Mouse (Mus musculus) heart, adult 2 months (tissue): ENCODE results near the gene Actr10. TPM values are rescaled to one million over a fixed set of nuclear protein-coding genes. Genes with fewer than 3 reads are reported as not detected.

Source experiments
- DNase-seq, 2 experiments: peaks; one replicate each; pipeline ENCODE4 v3.0.0; 2021
- H3K27ac ChIP-seq: fragments of 200-600 bp; 2 replicates; pipeline ENCODE4 v1.8.1; 2022
- H3K27me3 ChIP-seq: fragments of 200-500 bp; 2 replicates; pipeline ENCODE4 v1.6.1; 2012; ENCODE audit warnings: mild to moderate bottlenecking, low read length, inconsistent platforms, mixed read lengths; ENCODE audit not compliant: control insufficient read depth, insufficient read depth
- H3K36me3 ChIP-seq: fragments of 200-500 bp; 2 replicates; pipeline ENCODE4 v1.6.1; 2012; ENCODE audit warnings: low read length, inconsistent platforms; ENCODE audit not compliant: control insufficient read depth, insufficient read depth
- H3K4me1 ChIP-seq: fragments of 200-500 bp; 2 replicates; pipeline ENCODE4 v1.6.1; 2011; ENCODE audit warnings: low read length; ENCODE audit not compliant: control insufficient read depth, insufficient read depth
- H3K4me3 ChIP-seq: fragments of 200-600 bp; 2 replicates; pipeline ENCODE4 v1.8.1; 2022
- H3K79me2 ChIP-seq: fragments of 200-500 bp; replicated peaks from 2 replicates; pipeline ENCODE4 v1.6.1; 2012; ENCODE audit warnings: mild to moderate bottlenecking, inconsistent platforms, low read length, moderate library complexity, mixed read lengths; ENCODE audit not compliant: control insufficient read depth, insufficient read depth
- H3K9ac ChIP-seq: fragments of 200-500 bp; 2 replicates; pipeline ENCODE4 v1.6.1; 2012; ENCODE audit warnings: low read depth, mild to moderate bottlenecking, control low read depth, inconsistent platforms, low read length, mixed read lengths
- CTCF ChIP-seq: fragments of 200-600 bp; IDR thresholded peaks from 2 replicates; pipeline ENCODE4 v1.8.1; 2022; ENCODE audit warnings: antibody characterized with exemption, mild to moderate bottlenecking, moderate library complexity
- EP300 ChIP-seq: fragments of 200-500 bp; IDR thresholded peaks from 2 replicates; pipeline ENCODE4 v1.6.1; 2011; ENCODE audit warnings: low read depth, low read length, control low read depth; ENCODE audit not compliant: insufficient read depth
- POLR2A ChIP-seq: fragments of 200-500 bp; IDR thresholded peaks from 2 replicates; pipeline ENCODE4 v1.6.1; 2011; ENCODE audit warnings: mild to moderate bottlenecking, low read depth, low read length, control low read depth; ENCODE audit not compliant: insufficient read depth
- WGBS: fragments of 180-500 bp; shearing (Covaris S2); methylation state at CpG from one replicate; pipeline ENCODE4 v1.1.7; 2018; 5-methylcytosine and 5-hydroxymethylcytosine counted together
- intact Hi-C: fragments of 180-260 bp; cut with DNase I; formaldehyde crosslinking; loops from one replicate; pipeline ENCODE4 v1.15.1; 2025
- polyA plus RNA-seq: library from polyadenylated mRNA; depleted of rRNA; stranded (reverse); fragments of >200 nt; gene quantifications from 2 replicates; pipeline ENCODE4 v1.2.3, GENCODE M21; 2012
- total RNA-seq, 2 experiments: library from RNA; stranded (reverse); gene quantifications; 2 replicates each; pipeline ENCODE4 v1.2.3; 2021

The Actr10 gene
- total and polyA plus RNA-seq, 3 experiments, result 30.0 to 134 (median 111) TPM

DNA sequence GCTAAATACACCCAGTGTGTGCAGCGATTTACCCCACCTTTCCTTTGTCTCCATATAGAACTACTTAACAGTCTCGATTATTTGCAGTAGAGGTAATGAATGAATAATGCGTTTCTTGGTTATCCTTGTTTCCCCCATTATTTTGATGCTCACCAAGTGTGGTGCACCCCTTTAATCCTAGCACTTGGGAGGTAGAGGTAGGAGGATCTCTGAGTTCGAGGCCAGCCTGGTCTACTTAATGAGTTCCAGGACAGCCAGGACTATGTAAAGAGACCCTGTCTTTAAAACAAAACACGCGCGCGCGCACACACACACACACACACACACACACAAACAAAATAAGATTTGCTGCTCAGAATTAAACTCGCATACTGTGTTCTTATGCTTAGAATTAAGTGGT lies 37.7 kb downstream of the Actr10 start:
- 9% methylated on average over 10 of the region's 10 CpGs for WGBS
- Histone ChIP-seq H3K4me1 (peaks cover 5% of the 10 kb centered on the region), H3K9ac (peak overlapping the region; percentile 95), H3K27ac (peak overlapping the region; percentile 98), H3K79me2 (peaks cover 1% of the 10 kb centered on the region; the same call in 1 of the 2 replicates), H3K27me3 (no peaks in the 10 kb centered on the region), H3K36me3 (peaks cover 12% of the 10 kb centered on the region), H3K4me3 (peak overlapping the region; percentile 100)
- no peak for DNase-seq
- intact Hi-C loops, result loop anchor here (1.0 kb wide), 1 partner anchor 40 kb away; the partner anchor contains the start of gene Arid4a
- no peak for TF ChIP-seq EP300
- no peak for TF ChIP-seq CTCF
- no peak for TF ChIP-seq POLR2A

- no peaks in the 10 kb centered on the region for H3K27me3 ChIP-seq
- peak overlapping the region; percentile 100 for H3K4me3 ChIP-seq
- peaks cover 1% of the 10 kb centered on the region; the same call in 1 of the 2 replicates for H3K79me2 ChIP-seq
- peaks cover 12% of the 10 kb centered on the region for H3K36me3 ChIP-seq
- peaks cover 5% of the 10 kb centered on the region for H3K4me1 ChIP-seq
- H3K27ac ChIP-seq, result no peak overlapping the region
- no peak overlapping the region for H3K9ac ChIP-seq
- intact Hi-C loops, result loop anchor here (1.0 kb wide), 1 partner anchor 39 kb away; the partner anchor contains the start of gene Arid4a
- DNase-seq, result no peak
- no peak for TF ChIP-seq EP300
- TF ChIP-seq CTCF, result no peak
- no peak for TF ChIP-seq POLR2A
- WGBS, result 37% methylated on average over 3 of the region's 3 CpGs
These were observed 38.2 kb downstream of the Actr10 start for GRCm38 (mm10) chr12:70975891-70976290.

- H3K36me3 ChIP-seq, result peaks cover 12% of the 10 kb centered on the region
- TF ChIP-seq POLR2A (no peak), EP300 (no peak), CTCF (no peak)
- H3K4me3 ChIP-seq, result no peak overlapping the region
- H3K79me2 ChIP-seq, result peaks cover 6% of the 10 kb centered on the region
- no peak overlapping the region for H3K27ac ChIP-seq
- peaks cover 5% of the 10 kb centered on the region for H3K4me1 ChIP-seq
- DNase-seq, result no peak
- WGBS, result 86% methylated on average over 7 of the region's 7 CpGs
- no peaks in the 10 kb centered on the region for H3K27me3 ChIP-seq
- H3K9ac ChIP-seq, result no peak overlapping the region
- intact Hi-C loops, result no loop called here
These were observed 40.7 kb downstream of the Actr10 start for GRCm38 (mm10) chr12:70978345-70978744.

DNA sequence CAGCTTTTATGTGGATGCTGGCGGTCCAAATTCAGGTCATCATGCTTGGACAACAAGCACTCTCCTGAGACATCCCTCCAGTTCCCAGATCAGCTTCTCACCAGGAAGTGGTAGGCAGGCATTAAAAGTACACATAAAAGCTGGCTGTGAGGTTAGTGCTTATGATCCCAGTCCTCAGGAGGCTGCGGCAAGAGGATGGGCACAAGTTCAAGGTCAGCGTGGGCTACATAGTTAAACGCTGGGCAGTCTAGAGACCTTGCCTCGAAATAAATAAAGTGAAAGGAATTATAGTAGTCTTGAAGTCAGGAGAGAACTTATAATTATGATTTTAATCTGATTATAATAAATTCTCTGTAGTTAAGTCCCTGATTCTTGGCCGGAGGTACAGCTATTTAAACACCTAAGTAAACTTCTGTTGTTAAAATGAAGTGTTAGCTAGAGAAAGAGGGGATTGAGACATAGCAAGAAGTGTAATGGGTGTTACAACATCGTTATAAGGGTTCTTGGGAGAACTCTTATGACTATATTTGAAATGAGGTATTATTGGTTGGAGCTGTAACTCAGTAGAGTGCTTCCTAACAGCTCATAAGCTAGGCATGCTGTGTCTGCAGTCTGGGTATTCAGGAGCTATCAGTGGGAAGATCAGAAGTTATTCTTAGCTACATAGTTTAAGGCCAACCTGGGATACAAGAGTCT lies 47.3 kb downstream of the Actr10 start:
- H3K27ac ChIP-seq, result no peak overlapping the region
- no peak overlapping the region for H3K4me3 ChIP-seq
- H3K79me2 ChIP-seq, result peaks cover 5% of the 10 kb centered on the region; the same call in 1 of the 2 replicates
- no peak for TF ChIP-seq CTCF
- TF ChIP-seq POLR2A, result no peak
- H3K27me3 ChIP-seq, result no peaks in the 10 kb centered on the region
- no peak overlapping the region for H3K9ac ChIP-seq
- DNase-seq, result no peak
- intact Hi-C loops, result no loop called here
- 88% methylated on average over 7 of the region's 7 CpGs for WGBS
- H3K4me1 ChIP-seq, result no peaks in the 10 kb centered on the region; the same call in 1 of the 2 replicates
- H3K36me3 ChIP-seq, result peaks cover 10% of the 10 kb centered on the region

DNA sequence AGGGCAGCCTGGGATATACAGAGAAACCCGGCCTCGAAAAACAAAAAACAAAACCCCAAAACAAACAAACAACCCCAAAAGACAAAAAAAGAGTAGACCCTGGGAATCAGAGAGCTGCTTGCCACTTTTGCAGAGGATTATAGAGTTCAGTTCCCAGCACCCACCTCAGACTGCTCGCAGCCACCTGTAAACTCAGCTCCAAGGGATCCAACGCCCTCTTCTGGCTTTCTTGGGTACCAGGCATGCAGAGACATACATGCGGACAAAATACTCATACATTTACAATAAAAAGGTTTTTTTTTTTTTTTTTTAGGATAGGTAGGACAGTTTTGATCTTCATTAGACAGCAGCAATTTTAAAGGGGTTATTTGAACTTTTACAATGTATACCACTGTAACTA lies 59.6 kb downstream of the Actr10 start:
- H3K36me3 ChIP-seq, result peaks cover 17% of the 10 kb centered on the region
- intact Hi-C loops, result no loop called here
- no peaks in the 10 kb centered on the region for H3K79me2 ChIP-seq
- peaks cover 5% of the 10 kb centered on the region for H3K4me1 ChIP-seq
- WGBS, result 92% methylated on average over 5 of the region's 5 CpGs
- no peak overlapping the region for H3K4me3 ChIP-seq
- H3K9ac ChIP-seq, result no peak overlapping the region
- H3K27me3 ChIP-seq, result no peaks in the 10 kb centered on the region
- TF ChIP-seq EP300, result no peak
- no peak for TF ChIP-seq CTCF
- no peak for TF ChIP-seq POLR2A
- no peak overlapping the region for H3K27ac ChIP-seq
- no peak for DNase-seq

GRCm38 (mm10) chr12:70999423-70999903 lies 61.8 kb downstream of the Actr10 start:
- Histone ChIP-seq H3K36me3 (peaks cover 14% of the 10 kb centered on the region), H3K4me3 (no peak overlapping the region), H3K79me2 (no peaks in the 10 kb centered on the region), H3K4me1 (peaks cover 5% of the 10 kb centered on the region), H3K27me3 (no peaks in the 10 kb centered on the region), H3K27ac (peak overlapping the region; percentile 74), H3K9ac (peak overlapping the region; percentile 59)
- intact Hi-C loops, result no loop called here
- peak; percentile 49 to 62 for DNase-seq
- no peak for TF ChIP-seq EP300
- no peak for TF ChIP-seq POLR2A
- no peak for TF ChIP-seq CTCF
- 13% methylated on average over 5 of the region's 5 CpGs for WGBS
